Mouse (Mus musculus) hindbrain, embryonic 14.5 days (tissue): ENCODE data around the gene Aplp2. TPM values are rescaled to one million over a fixed set of nuclear protein-coding genes. Genes with fewer than 3 reads are reported as not detected.
A peak's percentile ranks its signal among the peaks of the same experiment; 100 is the strongest.

ENCODE experiments used
- ATAC-seq: fragments of 200-750 bp; cut with Nextera tagmentation; 2 replicates; pipeline ENCODE4 v1.8.0; 2017; ENCODE audit warnings: moderate number of reproducible peaks, mild to moderate bottlenecking, moderate TSS enrichment, moderate library complexity; ENCODE audit not compliant: low FRiP score
- DNase-seq: peaks from one replicate; pipeline ENCODE4 v3.0.0-alpha.2; 2015; ENCODE audit warnings: low spot score
- H3K27ac ChIP-seq: fragments of 300-500 bp; sonication (generic); 2 replicates; pipeline ENCODE4 v1.5.1; 2014; ENCODE audit warnings: mild to moderate bottlenecking, moderate library complexity
- H3K27me3 ChIP-seq: fragments of 300-500 bp; sonication (generic); 2 replicates; pipeline ENCODE4 v1.6.1; 2014; ENCODE audit warnings: mild to moderate bottlenecking, low read length, mixed read lengths; ENCODE audit not compliant: control insufficient read depth, insufficient read depth
- H3K36me3 ChIP-seq: fragments of 300-500 bp; sonication (generic); replicated peaks from 2 replicates; pipeline ENCODE4 v1.6.1; 2014; ENCODE audit not compliant: control insufficient read depth, insufficient read depth
- H3K4me1 ChIP-seq: fragments of 300-500 bp; sonication (generic); replicated peaks from 2 replicates; pipeline ENCODE4 v1.6.1; 2014; ENCODE audit warnings: antibody characterized with exemption, low read length, mixed read lengths; ENCODE audit not compliant: control insufficient read depth, insufficient read depth
- H3K4me2 ChIP-seq: fragments of 300-500 bp; sonication (generic); replicated peaks from 2 replicates; pipeline ENCODE4 v1.6.1; 2014; ENCODE audit warnings: mild to moderate bottlenecking, moderate library complexity
- H3K4me3 ChIP-seq: fragments of 300-500 bp; sonication (generic); replicated peaks from 2 replicates; pipeline ENCODE4 v1.5.1; 2014; ENCODE audit warnings: mild to moderate bottlenecking, low read length
- H3K9ac ChIP-seq: fragments of 300-500 bp; sonication (generic); 2 replicates; pipeline ENCODE4 v1.6.1; 2014
- H3K9me3 ChIP-seq: fragments of 300-500 bp; sonication (generic); 2 replicates; pipeline ENCODE4 v1.6.1; 2016; ENCODE audit warnings: low read length; ENCODE audit not compliant: control insufficient read depth
- WGBS: fragments of 180-500 bp; shearing (Covaris S2); extraction: QIAGEN DNeasy Blood & Tissue Kit; methylation state at CpG from one replicate; pipeline ENCODE4 v1.1.7; 2014; 5-methylcytosine and 5-hydroxymethylcytosine counted together
- polyA plus RNA-seq: library from polyadenylated mRNA; unstranded; fragments of >200 nt; fragmentation: Nextera tagmentation; extraction: Ambion mirVana; gene quantifications from 2 replicates; pipeline ENCODE4 v1.2.1, GENCODE M21; 2014

The Aplp2 gene
- polyA plus RNA-seq, 1 experiment from 2014 or later: 398 TPM

- ATAC-seq: no peak
- Histone ChIP-seq H3K9me3 (no peaks in the 10 kb centered on the region), H3K36me3 (no peaks in the 10 kb centered on the region), H3K27me3 (no peaks in the 10 kb centered on the region), H3K27ac (no peak overlapping the region), H3K4me2 (no peak overlapping the region), H3K9ac (no peak overlapping the region), H3K4me1 (peaks cover 7% of the 10 kb centered on the region; the same call in 1 of the 2 replicates), H3K4me3 (no peak overlapping the region)
- WGBS: 89% methylated on average over 9 of the region's 9 CpGs
- no peak for DNase-seq
Observed at GRCm38 (mm10) chr9:31235489-31235888, 23.9 kb upstream of the Aplp2 start.

- Histone ChIP-seq H3K4me3 (no peak overlapping the region), H3K36me3 (no peaks in the 10 kb centered on the region), H3K9ac (no peak overlapping the region), H3K4me2 (no peak overlapping the region), H3K4me1 (peaks cover 7% of the 10 kb centered on the region; the same call in 1 of the 2 replicates), H3K27me3 (no peaks in the 10 kb centered on the region), H3K27ac (no peak overlapping the region), H3K9me3 (no peaks in the 10 kb centered on the region)
- DNase-seq (no peak), ATAC-seq (no peak)
- 57% methylated on average over 4 of the region's 4 CpGs for WGBS
Observed at GRCm38 (mm10) chr9:31235030-31235429, 23.4 kb upstream of the Aplp2 start.

GRCm38 (mm10) chr9:31226541-31226940 lies 14.9 kb upstream of the Aplp2 start:
- H3K36me3 ChIP-seq: no peaks in the 10 kb centered on the region
- no peaks in the 10 kb centered on the region for H3K9me3 ChIP-seq
- H3K4me2 ChIP-seq: no peak overlapping the region
- no peak overlapping the region for H3K4me3 ChIP-seq
- DNase-seq: no peak
- H3K9ac ChIP-seq: no peak overlapping the region
- H3K27me3 ChIP-seq: no peaks in the 10 kb centered on the region
- 91% methylated on average over 8 of the region's 8 CpGs for WGBS
- no peaks in the 10 kb centered on the region for H3K4me1 ChIP-seq
- no peak for ATAC-seq
- no peak overlapping the region for H3K27ac ChIP-seq

GRCm38 (mm10) chr9:31225808-31226207 lies 14.2 kb upstream of the Aplp2 start:
- H3K9ac ChIP-seq: no peak overlapping the region
- no peak overlapping the region for H3K4me3 ChIP-seq
- H3K27ac ChIP-seq: no peak overlapping the region
- no peak overlapping the region for H3K4me2 ChIP-seq
- DNase-seq (no peak), ATAC-seq (no peak)
- no peaks in the 10 kb centered on the region for H3K27me3 ChIP-seq
- no peaks in the 10 kb centered on the region for H3K36me3 ChIP-seq
- no peaks in the 10 kb centered on the region for H3K9me3 ChIP-seq
- 84% methylated on average over 11 of the region's 11 CpGs for WGBS
- H3K4me1 ChIP-seq: no peaks in the 10 kb centered on the region

- Histone ChIP-seq H3K9ac (no peak overlapping the region), H3K4me1 (no peaks in the 10 kb centered on the region), H3K27ac (no peak overlapping the region), H3K4me2 (no peak overlapping the region), H3K36me3 (no peaks in the 10 kb centered on the region), H3K27me3 (no peaks in the 10 kb centered on the region), H3K9me3 (no peaks in the 10 kb centered on the region), H3K4me3 (no peak overlapping the region)
- ATAC-seq (no peak), DNase-seq (no peak)
- 87% methylated on average over 4 of the region's 4 CpGs for WGBS
Observed at GRCm38 (mm10) chr9:31223475-31223874, 11.9 kb upstream of the Aplp2 start.

GRCm38 (mm10) chr9:31221170-31221569 lies 9.6 kb upstream of the Aplp2 start:
- H3K4me2 ChIP-seq: no peak overlapping the region
- no peaks in the 10 kb centered on the region for H3K36me3 ChIP-seq
- H3K27ac ChIP-seq: no peak overlapping the region; the same call in 1 of the 2 replicates
- H3K4me1 ChIP-seq: no peaks in the 10 kb centered on the region
- ATAC-seq (no peak), DNase-seq (no peak)
- no peak overlapping the region for H3K9ac ChIP-seq
- H3K4me3 ChIP-seq: no peak overlapping the region
- H3K9me3 ChIP-seq: no peaks in the 10 kb centered on the region
- 37% methylated on average over 10 of the region's 10 CpGs for WGBS
- no peaks in the 10 kb centered on the region for H3K27me3 ChIP-seq

GRCm38 (mm10) chr9:31217631-31218380 lies 6.2 kb upstream of the Aplp2 start:
- DNase-seq (no peak), ATAC-seq (no peak)
- Histone ChIP-seq H3K36me3 (no peaks in the 10 kb centered on the region), H3K4me2 (no peak overlapping the region), H3K27me3 (no peaks in the 10 kb centered on the region), H3K27ac (no peak overlapping the region), H3K4me3 (no peak overlapping the region), H3K9me3 (no peaks in the 10 kb centered on the region), H3K9ac (no peak overlapping the region), H3K4me1 (peaks cover 2% of the 10 kb centered on the region; the same call in 1 of the 2 replicates)
- WGBS: 82% methylated on average over 7 of the region's 7 CpGs

GRCm38 (mm10) chr9:31212500-31213008 lies 939 bp upstream of the Aplp2 start:
- Histone ChIP-seq H3K9me3 (no peaks in the 10 kb centered on the region), H3K4me1 (peaks cover 28% of the 10 kb centered on the region), H3K36me3 (no peaks in the 10 kb centered on the region), H3K4me3 (peak overlapping the region; percentile 94), H3K27me3 (no peaks in the 10 kb centered on the region), H3K9ac (peak overlapping the region; percentile 72), H3K27ac (peak overlapping the region; percentile 91), H3K4me2 (peak overlapping the region; percentile 90)
- DNase-seq (peak; percentile 61), ATAC-seq (no peak)
- WGBS: 19% methylated on average over 12 of the region's 12 CpGs

GRCm38 (mm10) chr9:31210749-31211689 lies 596 bp downstream of the Aplp2 start:
- WGBS: under 1% methylated on average over 53 of the region's 93 CpGs
- ATAC-seq (peak; percentile 75), DNase-seq (no peak)
- Histone ChIP-seq H3K4me3 (peak overlapping the region; percentile 94), H3K27me3 (no peaks in the 10 kb centered on the region), H3K4me2 (peak overlapping the region; percentile 90), H3K4me1 (peaks cover 28% of the 10 kb centered on the region), H3K27ac (peak overlapping the region; percentile 92), H3K9ac (peak overlapping the region; percentile 92), H3K9me3 (no peaks in the 10 kb centered on the region), H3K36me3 (no peaks in the 10 kb centered on the region)
